Mouse (Mus musculus): Measurements from ENCODE around the gene Gnat1.

The Gnat1 gene

DNA sequence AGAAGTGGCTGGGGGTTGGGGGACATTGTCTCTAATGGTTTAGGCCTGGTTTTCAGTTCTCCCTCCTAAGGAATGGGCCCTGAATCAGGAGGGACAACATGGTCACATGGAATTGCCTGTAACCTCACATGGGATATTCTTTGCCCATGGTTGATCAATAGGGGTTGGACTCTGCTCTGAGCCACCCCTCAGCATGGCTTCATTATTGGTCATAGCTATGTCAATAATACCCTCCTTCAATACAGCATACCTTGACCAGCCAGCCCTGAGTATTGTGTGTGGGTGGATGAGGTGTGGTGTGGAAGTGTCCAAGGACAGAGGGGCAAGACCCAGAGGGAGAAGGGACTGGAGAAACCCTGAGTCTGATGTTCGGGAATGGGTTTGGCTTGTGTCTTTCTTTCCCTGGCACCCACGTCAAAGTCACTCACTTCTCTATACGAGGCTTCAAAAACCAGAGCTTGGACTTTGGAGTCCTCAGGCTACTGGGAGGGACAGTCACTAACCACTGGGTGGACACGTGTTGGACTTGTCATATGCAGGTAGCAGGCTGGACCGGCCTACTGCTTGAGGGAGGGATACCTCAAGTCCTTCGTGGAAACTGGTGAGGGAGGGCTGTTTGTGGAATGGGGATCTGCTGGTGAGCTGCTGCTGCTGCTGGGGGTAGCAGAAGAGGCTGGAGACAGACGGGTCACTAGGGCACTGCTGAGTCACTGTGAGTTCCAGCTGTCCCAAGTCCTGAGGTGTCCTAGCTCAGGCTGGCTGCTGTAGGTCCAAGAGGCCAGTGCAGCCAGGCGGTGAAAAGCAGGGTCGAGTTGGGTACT lies 4.7 kb downstream of the Gnat1 start:
- peak; percentile 93 for DNase-seq

DNA sequence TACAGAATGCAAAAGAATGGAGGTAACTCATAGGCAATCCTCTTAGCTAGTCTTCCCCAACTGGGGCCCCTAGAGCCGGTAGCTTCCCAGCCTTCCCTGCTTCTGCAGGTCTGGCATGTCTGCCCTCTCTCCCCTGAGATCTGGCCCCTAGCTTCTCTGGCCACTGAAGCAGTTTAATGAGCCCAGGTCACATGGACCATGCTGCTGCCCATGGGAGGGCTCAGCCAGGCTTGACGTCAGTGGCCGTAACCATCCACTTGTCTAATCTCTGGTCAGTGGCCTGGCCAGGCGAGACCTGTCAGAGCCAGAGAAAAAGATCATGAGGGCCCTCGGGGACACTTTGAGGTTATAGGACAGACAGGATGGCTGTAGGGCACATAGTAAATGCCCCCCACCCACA lies 9.3 kb downstream of the Gnat1 start:
- peak; percentile 98 for DNase-seq

- DNase-seq, result no peak
Observed at GRCm38 (mm10) chr9:107669480-107669945, 10.0 kb downstream of the Gnat1 start, which contains the start of gene Slc38a3. Gene Slc38a3 (minus strand): TSS chr9:107669530.

- no peak for DNase-seq
Observed at GRCm38 (mm10) chr9:107668916-107669315, 10.6 kb downstream of the Gnat1 start.

DNA sequence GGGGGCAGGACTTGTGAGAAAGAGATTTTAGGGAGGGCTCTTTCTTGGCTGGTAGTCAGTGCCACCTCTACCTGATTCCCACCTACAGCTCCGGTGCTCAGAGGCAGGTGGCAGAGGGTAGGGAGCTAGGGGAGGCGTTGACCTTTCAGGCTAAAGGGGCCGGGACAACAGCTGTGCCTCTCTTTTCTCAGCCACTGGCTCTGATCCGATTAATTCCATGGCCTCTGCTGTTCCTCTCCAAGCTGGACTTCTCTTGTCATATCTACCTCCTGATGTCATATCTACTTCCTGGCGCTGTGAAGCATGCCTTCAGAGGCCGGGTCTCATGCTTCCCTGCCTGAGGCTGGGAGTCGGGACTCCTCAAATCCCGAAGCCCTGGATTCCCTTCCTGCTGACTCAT lies 11.5 kb downstream of the Gnat1 start:
- DNase-seq, result peak; percentile 93

DNA sequence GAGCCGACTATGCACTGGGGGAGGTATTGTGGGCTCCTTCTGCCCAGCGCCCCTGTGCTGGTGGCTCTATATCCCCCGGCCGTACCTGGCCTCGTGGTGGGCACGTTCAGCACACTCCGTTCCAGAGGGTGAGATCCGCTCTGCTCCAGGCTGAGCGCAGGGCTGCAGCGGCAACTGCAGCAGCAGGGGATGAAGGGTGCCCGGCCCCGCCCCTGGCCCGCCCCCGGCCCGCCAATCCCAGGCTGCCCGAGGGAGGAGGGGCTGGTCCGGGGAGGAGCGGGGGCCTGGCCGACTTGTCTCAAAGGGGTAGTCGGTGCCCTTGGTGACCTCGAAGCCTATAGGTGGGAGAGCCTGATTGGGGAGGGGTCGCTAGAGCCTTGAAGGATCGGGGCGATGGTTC lies 12.3 kb downstream of the Gnat1 start:
- DNase-seq, result peak; percentile 98

- peak; percentile 95 for DNase-seq
Observed at GRCm38 (mm10) chr9:107666751-107667205, 12.7 kb downstream of the Gnat1 start.

DNA sequence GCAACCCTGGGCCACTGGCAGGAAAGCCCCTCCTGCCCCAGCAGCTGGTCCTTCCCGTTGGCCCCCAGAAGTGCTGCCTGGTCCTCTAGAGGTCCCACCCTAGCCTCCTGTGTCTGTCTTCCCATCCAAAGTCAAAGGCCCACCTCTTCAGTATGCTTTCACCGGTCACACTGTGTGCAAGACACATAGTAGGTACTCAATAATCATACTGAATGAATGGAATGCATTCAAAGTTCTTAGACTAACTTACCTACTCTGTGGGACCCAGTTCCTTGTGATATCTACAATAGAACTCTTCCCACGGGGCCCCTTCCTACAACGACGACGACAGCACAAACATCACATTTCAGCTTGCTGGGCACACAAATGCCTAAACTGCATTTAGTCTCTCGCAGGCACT lies 14.2 kb downstream of the Gnat1 start:
- DNase-seq, result no peak

- no peak for DNase-seq
Observed at GRCm38 (mm10) chr9:107663525-107663924, 16.0 kb downstream of the Gnat1 start.

GRCm38 (mm10) chr9:107662342-107662741 lies 17.2 kb downstream of the Gnat1 start:
- peak; percentile 87 for DNase-seq

DNA sequence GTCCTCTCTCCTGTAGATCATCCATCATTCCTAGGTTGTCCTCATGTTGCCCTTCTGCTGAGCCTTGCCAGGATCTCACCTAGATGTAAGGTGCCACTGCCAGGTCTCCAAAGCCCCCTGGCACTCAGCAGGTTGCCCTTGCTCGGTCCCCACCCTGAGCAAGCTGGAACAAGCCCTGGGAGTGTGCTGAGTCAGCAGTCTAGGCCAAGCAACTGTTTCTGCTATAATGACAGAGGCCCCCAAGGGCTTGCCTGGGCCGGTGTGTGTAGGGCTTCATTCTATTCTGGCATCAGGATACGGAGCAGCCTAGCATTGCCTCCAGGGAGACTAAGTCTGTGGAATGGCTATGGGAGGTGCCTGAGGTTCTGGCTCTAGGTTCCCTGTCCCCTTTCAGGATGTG lies 18.7 kb downstream of the Gnat1 start:
- DNase-seq, result no peak

GRCm38 (mm10) chr9:107659961-107660360 lies 19.6 kb downstream of the Gnat1 start:
- DNase-seq, result no peak

DNA sequence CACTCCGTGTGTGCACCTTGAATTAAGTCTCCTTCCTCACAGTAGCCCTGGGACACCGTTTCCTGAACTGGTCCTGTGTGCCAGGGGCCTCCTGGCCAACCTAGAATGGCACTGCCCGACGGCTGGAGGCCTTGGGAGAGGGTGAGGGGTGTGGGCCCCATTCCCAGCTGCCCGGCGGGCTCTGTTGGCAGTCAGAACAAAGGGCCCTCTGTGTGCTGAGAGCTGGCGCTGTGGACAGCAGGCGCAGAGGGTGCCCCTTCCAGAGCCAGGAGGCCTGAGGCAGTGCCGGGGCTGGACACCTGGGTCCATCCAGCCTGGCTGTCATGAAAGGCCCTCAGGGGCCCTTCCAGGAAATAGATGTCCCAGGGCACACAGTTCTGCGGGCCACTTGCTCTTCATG lies 20.0 kb downstream of the Gnat1 start:
- no peak for DNase-seq

GRCm38 (mm10) chr9:107658096-107658495 lies 21.4 kb downstream of the Gnat1 start:
- DNase-seq, result no peak

DNA sequence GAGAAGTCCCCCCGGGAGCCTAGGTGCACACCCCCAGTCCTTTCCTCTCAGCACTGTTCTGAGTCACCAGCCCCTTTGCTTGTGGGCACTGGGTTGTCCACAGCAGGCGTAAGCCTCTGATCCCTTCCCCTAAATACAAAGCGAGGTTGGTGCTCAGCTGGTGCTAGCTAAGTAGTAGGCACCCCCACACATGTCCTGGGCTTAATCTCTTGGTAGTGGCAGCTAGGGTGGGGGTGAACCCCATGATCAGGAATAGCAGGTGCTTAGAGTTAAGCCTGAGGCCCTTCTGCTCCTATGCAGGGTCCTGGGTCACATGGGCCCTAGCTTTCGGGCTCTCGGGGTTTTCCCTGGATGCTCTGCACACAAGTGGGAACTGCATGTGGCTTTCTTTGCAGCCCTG lies 22.4 kb downstream of the Gnat1 start:
- no peak for DNase-seq

DNA sequence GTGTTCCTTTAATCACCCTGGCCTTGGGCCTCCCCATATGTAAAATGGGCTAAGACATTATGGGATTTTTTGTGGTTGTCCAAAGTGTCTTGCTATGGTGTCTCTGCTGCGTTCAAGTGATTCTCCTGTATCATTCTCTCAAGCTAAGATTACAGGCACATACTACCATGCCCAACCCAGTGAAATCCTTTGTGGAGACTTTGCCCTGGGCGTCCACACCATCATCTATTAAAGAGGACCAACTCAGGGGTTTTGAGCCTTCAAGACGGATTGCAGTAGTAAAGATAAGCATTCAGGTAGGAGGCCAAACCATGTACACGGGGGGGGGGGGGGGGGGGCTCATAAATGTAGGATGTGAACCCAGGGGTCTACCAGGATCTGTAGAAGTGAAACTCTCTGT lies 24.9 kb downstream of the Gnat1 start:
- DNase-seq, result no peak

- no peak for DNase-seq
Observed at GRCm38 (mm10) chr9:107653474-107653873, 26.0 kb downstream of the Gnat1 start.

DNA sequence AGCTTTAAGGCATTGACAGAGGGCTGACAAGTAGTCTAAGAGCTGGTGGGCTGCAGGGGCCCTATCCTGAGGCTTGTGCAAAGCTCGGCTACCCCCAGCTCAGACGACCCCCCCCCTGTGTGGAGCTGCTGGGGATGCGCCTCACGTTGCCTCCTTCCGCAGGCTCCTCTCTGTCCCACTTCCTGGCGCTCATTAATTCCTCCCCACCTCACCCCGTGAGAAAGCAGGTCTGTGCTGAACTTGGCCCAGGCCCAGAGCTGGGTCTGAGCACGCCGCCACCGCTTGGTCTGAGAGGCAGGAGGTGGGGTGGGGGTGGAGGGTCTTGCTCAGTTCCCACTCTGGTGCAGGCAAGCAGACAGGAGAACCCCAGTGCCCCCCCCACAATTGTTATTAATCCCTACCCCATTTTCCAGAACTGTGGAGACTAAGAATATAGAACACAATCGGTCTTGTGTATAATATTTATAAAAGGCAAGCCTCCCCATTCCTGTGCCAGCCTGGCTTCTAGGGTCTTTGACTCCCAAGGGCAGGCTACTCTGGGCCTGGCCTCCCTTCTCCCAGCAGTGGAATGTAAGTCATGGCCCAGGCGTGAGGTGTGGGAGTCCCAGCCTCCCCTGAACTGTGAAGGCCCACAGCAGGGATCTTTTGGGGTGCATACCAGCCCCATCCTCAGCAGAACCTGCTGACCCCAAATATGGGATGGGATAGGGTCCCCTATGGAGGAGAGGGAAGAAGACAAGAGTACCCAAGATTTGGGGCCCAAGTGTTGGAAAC lies 28.6 kb downstream of the Gnat1 start:
- peak; percentile 88 for DNase-seq

- no peak for DNase-seq
Observed at GRCm38 (mm10) chr9:107650225-107650624, 29.3 kb downstream of the Gnat1 start.

DNA sequence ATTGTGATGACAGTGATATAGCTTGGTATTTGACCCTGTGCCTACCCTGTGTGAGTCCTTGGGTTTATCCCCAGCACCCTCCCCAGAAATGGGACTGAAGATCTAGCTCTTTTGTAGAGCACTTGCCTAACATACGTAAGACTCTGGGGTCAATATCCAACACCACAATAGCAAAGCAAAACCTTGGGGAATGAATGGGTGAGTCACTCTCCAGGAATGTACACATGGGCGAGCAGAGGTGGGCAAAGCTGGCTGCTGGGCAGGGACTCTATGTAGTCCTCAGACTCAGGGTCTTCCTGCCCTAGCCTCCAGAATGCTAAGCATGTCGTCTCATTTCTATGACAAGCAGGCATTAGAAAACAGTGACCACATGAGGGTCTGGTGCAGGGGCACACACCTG lies 30.7 kb downstream of the Gnat1 start:
- no peak for DNase-seq

- no peak for DNase-seq
Observed at GRCm38 (mm10) chr9:107646975-107647374, 32.5 kb downstream of the Gnat1 start.

DNA sequence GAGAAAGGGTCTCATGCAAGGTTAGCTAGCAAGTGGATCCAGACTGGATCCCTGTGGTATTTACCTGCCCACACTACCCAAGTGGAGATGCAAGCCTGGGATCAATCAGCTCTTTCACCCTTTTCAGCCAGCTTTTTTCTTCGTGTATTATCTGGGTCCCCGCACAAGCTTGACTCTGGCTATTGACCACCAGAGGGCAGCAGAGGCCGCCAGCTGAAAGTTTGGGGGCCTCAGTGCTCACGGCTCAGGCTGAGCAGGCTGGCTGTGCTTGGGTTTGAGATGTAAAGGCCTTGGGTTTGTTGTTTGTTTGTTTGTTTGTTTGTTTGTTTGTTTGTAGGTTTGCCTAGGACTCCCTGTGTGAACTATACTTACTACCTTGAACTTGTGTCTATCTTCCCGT lies 33.9 kb downstream of the Gnat1 start:
- peak; percentile 96 for DNase-seq

DNA sequence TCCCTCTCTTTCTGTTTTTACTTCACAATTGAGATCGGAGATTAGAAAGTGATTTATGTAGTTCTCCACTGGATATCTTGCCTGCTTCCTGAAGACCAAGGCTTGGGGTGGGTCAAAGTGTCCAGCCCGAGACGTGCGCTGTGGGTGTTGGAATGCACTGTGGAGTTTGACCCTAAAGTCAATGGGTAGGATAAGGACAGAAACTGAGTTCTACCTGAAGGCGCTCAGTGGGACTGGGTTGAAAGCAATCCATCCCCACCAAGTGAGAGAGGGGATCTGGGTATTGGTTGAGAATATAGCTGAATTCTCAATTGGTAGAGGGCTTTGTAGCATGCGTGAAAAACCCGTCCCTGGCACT lies 34.4 kb downstream of the Gnat1 start:
- peak; percentile 91 for DNase-seq
